Mouse (Mus musculus) liver, adult 2 months (tissue): ENCODE results near the gene Creb1.

ENCODE experiments used
- CTCF ChIP-seq: fragments of 200-500 bp; IDR thresholded peaks from 2 replicates; pipeline ENCODE4 v1.5.1; 2011; ENCODE audit warnings: low read depth, low read length, control low read depth
- POLR2A ChIP-seq: fragments of 200-500 bp; IDR thresholded peaks from 2 replicates; pipeline ENCODE4 v1.6.1; 2011; ENCODE audit warnings: low read length, control low read depth; ENCODE audit not compliant: insufficient read depth; ENCODE audit errors: extremely low read depth

- TF ChIP-seq POLR2A (no peak), CTCF (no peak)
These were observed 1.3 kb downstream of the Creb1 start for GRCm38 (mm10) chr1:64533471-64534443.
